Mouse (Mus musculus) forebrain, embryonic 16.5 days (tissue): ENCODE measurements around the gene Gm10190. TPM values are rescaled to one million over a fixed set of nuclear protein-coding genes. Genes with fewer than 3 reads are reported as not detected.
"Not testable (repeated sequence)": the region's sequence is repeated elsewhere in the genome, so short reads cannot be mapped to it uniquely, and the experiment has no call there.

ENCODE experiments used
- ATAC-seq: fragments of 200-750 bp; cut with Nextera tagmentation; 2 replicates; pipeline ENCODE4 v1.8.0; 2017; ENCODE audit warnings: mild to moderate bottlenecking, moderate library complexity
- H3K27ac ChIP-seq: fragments of 300-500 bp; sonication (generic); 2 replicates; pipeline ENCODE4 v1.5.1; 2014; ENCODE audit warnings: low read length, control low read depth
- H3K27me3 ChIP-seq: fragments of 300-500 bp; sonication (generic); replicated peaks from 2 replicates; pipeline ENCODE4 v1.6.1; 2014; ENCODE audit warnings: low read length; ENCODE audit not compliant: control insufficient read depth, insufficient read depth
- H3K36me3 ChIP-seq: fragments of 300-500 bp; sonication (generic); 2 replicates; pipeline ENCODE4 v1.6.1; 2014; ENCODE audit not compliant: control insufficient read depth, insufficient read depth
- H3K4me1 ChIP-seq: fragments of 300-500 bp; sonication (generic); replicated peaks from 2 replicates; pipeline ENCODE4 v1.6.1; 2014; ENCODE audit warnings: low read length; ENCODE audit not compliant: control insufficient read depth, insufficient read depth
- H3K4me2 ChIP-seq: fragments of 300-500 bp; sonication (generic); 2 replicates; pipeline ENCODE4 v1.6.1; 2014; ENCODE audit warnings: mild to moderate bottlenecking, low read length, control low read depth
- H3K4me3 ChIP-seq: fragments of 300-500 bp; sonication (generic); replicated peaks from 2 replicates; pipeline ENCODE4 v1.5.1; 2014; ENCODE audit warnings: mild to moderate bottlenecking, low read length, control low read depth
- H3K9ac ChIP-seq: fragments of 300-500 bp; sonication (generic); replicated peaks from 2 replicates; pipeline ENCODE4 v1.6.1; 2014; ENCODE audit warnings: low read depth, low read length, control low read depth
- H3K9me3 ChIP-seq: fragments of 300-500 bp; sonication (generic); 2 replicates; pipeline ENCODE4 v1.6.1; 2016; ENCODE audit warnings: low read length; ENCODE audit not compliant: control insufficient read depth
- WGBS: fragments of 180-500 bp; shearing (Covaris S2); extraction: QIAGEN DNeasy Blood & Tissue Kit; methylation state at CpG from one replicate; pipeline ENCODE4 v1.1.7; 2014; 5-methylcytosine and 5-hydroxymethylcytosine counted together
- polyA plus RNA-seq: library from polyadenylated mRNA; unstranded; fragments of >200 nt; fragmentation: Nextera tagmentation; extraction: Ambion mirVana; gene quantifications from 2 replicates; pipeline ENCODE4 v1.2.1, GENCODE M21; 2015

The Gm10190 gene
- polyA plus RNA-seq = 1.9 and 4.0 TPM in 2 replicates

DNA sequence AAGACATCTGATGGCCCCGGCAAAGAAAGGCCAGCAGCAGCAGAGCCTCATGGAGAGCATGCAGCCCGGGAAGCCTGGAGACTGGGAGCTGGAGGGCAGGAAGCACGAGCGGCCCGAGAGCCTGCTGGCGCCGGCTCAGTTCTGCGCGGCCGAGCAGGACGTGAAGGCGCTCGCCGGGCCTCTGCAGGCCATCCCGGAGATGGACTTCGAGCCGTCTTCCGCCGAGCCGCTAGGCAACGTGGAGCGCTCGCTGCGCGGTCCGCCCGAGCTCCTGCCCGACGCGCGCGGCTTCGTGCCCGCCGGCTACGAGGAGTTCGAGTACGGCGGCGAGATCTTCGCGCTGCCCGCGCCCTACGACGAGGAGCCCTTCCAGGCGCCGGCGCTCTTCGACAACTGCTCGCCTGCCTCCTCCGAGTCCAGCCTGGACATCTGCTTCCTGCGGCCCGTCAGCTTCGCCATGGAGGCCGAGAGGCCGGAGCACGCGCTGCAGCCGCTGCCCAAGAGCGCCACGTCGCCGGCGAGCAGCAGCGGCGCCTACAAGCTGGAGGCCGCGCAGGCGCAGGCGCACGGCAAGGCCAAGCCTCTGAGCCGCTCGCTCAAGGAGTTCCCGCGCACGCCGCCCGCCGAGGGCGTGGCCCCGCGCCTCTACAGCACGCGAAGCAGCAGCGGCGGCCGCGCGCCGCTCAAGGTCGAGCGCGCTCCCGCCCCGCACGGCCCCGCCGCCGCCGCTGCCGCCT is at the start of gene Gm10190:
TSS of gene Gm10190 (minus strand) at position 553 of the 737 bp plus-strand sequence.
- H3K4me2 ChIP-seq = peak within 1 kb of the TSS; percentile 70
- no peaks in the 10 kb centered on the region for H3K36me3 ChIP-seq
- H3K4me1 ChIP-seq = peaks cover 10% of the 10 kb centered on the region
- peak within 1 kb of the TSS; percentile 50 for H3K4me3 ChIP-seq
- H3K9me3 ChIP-seq = no peaks in the 10 kb centered on the region
- WGBS = 4% methylated on average over 102 of the region's 102 CpGs
- H3K9ac ChIP-seq = peak within 1 kb of the TSS; percentile 92
- ATAC-seq = peak; percentile 99
- H3K27me3 ChIP-seq = no peaks in the 10 kb centered on the region
- peak within 1 kb of the TSS; percentile 58 for H3K27ac ChIP-seq

DNA sequence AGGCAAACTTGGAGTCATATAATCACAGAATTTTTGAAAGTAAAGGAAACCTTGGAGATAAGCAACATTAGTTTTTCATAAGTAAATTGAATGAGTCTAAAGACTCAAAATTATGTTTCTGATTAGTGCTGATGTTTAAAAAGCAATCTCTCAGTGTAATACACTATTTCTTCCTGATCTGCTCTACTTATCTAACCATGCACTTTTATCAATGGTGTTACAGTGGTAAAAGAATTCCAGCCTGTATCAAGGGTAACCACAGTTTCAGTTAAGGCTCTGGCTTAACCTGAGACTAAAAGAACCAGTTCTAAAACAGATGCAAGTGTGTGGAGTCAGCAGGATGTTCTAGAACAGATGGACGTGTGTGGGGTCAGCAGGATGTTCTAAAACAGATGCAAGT is 47.7 kb upstream of the Gm10190 start:
- WGBS = 100% methylated on average over 1 of the region's 1 CpGs
- Histone ChIP-seq H3K36me3 (peaks cover 24% of the 10 kb centered on the region), H3K9me3 (no peaks in the 10 kb centered on the region), H3K4me2 (no peak overlapping the region), H3K27me3 (no peaks in the 10 kb centered on the region), H3K4me1 (no peaks in the 10 kb centered on the region), H3K4me3 (no peak overlapping the region), H3K9ac (no peak overlapping the region), H3K27ac (no peak overlapping the region)
- no peak for ATAC-seq

DNA sequence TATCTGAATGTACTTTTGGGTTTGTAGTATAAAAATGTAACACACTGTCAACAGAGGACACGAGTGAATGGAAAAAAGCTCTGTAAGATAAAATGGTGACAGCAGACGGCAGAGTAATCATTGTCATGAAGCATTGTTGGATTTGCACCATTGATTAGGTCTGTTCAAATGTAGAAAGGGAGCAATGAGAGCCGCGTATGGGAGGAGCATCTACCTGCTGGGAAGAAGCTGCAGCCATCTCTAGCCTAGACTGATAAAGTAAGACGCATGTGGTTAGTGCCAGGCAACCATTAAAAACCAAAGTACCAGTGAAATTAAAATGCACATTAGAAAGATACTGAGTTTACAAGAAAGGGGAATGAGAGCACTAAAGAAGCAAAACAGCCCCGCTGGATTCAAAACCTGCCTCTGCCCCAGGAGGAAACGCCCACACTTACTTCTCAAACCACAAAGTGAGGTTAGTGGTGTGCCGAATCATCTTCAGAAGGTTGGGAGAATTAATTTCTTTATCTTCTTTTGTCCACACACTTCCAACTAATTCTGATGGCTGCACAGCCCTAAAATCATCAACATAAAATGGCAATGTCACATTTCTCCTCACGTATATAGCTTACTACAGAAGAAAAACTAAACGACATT is 45.4 kb upstream of the Gm10190 start:
- WGBS = 86% methylated on average over 10 of the region's 10 CpGs
- Histone ChIP-seq H3K27me3 (no peaks in the 10 kb centered on the region), H3K9me3 (no peaks in the 10 kb centered on the region), H3K27ac (no peak overlapping the region), H3K4me1 (no peaks in the 10 kb centered on the region), H3K4me3 (no peak overlapping the region), H3K9ac (no peak overlapping the region), H3K4me2 (no peak overlapping the region), H3K36me3 (peaks cover 29% of the 10 kb centered on the region)
- ATAC-seq = no peak

DNA sequence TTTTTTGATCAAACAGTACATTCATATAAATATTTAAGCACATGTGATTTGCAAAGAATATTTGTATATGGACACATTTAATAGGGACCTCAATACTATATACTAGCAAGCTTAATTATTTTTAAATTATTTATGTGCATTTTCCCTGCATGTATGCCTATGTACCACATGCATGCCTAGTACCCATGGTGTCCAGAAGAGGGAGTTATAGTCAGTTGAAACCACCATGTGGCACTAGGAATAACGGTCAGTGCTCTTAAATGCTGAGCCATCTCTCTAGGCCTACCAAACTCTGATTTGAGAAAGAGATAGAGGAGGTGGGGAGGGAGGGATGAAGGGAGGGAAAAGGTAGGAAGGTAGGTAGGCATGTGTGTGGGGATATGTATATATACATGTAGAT is 37.8 kb upstream of the Gm10190 start:
- no peak overlapping the region for H3K4me3 ChIP-seq
- 61% methylated on average over 1 of the region's 1 CpGs for WGBS
- H3K9ac ChIP-seq = no peak overlapping the region
- no peak overlapping the region for H3K27ac ChIP-seq
- no peaks in the 10 kb centered on the region for H3K4me1 ChIP-seq
- no peaks in the 10 kb centered on the region for H3K9me3 ChIP-seq
- no peak for ATAC-seq
- no peak overlapping the region for H3K4me2 ChIP-seq
- no peaks in the 10 kb centered on the region for H3K27me3 ChIP-seq
- peaks cover 41% of the 10 kb centered on the region for H3K36me3 ChIP-seq

DNA sequence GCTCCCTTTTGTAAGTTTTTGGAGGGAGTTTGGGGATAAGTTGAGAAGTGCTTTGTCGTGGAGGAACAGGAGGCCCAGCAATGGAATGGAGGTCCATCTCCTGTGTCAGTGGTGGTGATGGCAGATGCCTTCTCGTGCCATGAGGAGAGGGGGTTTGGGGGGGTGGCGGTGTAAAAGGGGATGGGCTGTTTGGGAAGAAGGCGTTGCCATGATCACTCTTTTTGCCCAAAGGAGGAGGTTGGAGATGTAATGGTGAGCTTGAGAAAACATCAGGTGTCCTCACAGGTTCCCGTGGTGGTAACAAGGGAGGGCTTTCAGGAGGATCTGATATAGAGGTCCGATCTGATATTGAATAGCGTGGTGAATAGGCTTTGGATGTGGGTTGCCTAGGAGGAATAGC is 24.9 kb upstream of the Gm10190 start:
- Histone ChIP-seq H3K4me3 (no peak overlapping the region), H3K9ac (no peak overlapping the region), H3K27ac (no peak overlapping the region), H3K27me3 (no peaks in the 10 kb centered on the region), H3K9me3 (no peaks in the 10 kb centered on the region), H3K4me1 (no peaks in the 10 kb centered on the region; the same call in 1 of the 2 replicates), H3K36me3 (peaks cover 20% of the 10 kb centered on the region), H3K4me2 (no peak overlapping the region)
- no peak for ATAC-seq
- WGBS = 94% methylated on average over 7 of the region's 7 CpGs

DNA sequence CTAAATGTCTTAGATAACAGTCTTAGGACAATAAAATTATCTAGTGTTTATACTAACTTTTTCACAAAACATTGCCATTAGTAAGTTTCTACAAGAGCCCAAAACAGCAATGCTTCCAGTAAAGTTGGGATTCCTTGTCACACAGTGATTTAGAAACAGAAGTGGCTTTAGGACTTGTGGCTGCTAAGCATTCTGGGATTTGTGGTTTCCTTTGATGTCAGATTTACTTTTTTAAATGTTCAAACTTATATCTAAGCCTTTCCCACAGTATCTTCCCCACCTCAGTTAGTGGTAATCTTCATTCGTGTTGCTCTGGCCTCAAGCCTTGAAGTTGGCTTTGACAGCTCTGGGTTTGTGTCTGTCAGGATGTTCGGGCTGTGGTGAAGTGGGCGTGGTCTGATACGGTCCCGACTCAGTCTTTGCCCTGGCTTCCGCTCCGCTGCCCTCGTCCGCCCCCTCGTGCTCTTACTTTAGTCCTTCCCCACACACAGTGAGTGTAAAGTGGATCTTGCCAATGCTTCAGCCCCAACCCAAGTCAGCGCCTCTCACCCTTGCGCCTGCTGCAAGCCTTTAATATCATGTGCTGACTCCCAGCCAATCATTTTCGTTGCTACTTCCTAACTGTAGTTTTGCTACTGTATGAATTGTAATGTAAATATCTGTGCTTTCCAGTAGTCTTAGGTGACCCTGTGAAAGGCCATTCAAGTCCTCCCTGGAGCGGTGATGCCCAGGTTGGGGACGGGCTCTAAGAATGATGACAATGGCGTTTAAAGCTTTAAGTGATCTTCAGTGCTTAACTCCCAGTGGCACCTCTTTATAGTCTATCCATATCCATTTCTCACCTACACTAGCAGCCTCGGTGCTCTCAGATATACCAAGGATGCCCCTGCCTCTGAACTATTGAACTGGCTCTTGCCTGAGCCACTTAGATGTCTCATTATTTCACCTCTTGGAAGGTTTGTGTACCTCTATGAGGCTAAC is 18.4 kb upstream of the Gm10190 start:
- Histone ChIP-seq H3K27ac (no peak overlapping the region), H3K36me3 (no peaks in the 10 kb centered on the region), H3K4me3 (peak overlapping the region; percentile 60), H3K9ac (peak overlapping the region; percentile 62), H3K9me3 (no peaks in the 10 kb centered on the region), H3K4me2 (peak overlapping the region; percentile 82), H3K4me1 (peaks cover 2% of the 10 kb centered on the region; the same call in 1 of the 2 replicates), H3K27me3 (no peaks in the 10 kb centered on the region)
- 9% methylated on average over 17 of the region's 17 CpGs for WGBS
- peak; percentile 90 for ATAC-seq

DNA sequence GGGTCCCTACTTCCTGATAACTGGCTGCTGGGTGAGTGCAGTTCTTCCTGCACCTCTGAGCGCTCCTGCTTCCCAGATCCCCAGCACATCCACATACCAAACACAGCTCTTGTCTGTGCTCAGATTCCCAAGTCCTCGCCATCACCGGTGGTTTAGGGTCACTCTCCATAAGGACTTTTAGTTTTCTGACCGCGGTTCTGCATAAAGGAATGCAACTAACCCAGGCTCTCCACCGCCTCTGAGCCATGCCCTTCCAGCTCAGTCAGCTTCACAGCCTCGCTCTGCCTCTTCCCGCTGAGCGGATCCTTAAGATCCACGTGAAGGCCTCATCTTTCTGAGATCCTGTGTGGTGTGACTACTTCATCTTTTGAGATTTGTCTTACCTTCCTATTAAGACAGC is 16.7 kb upstream of the Gm10190 start:
- ATAC-seq = no peak
- Histone ChIP-seq H3K9me3 (no peaks in the 10 kb centered on the region), H3K27me3 (no peaks in the 10 kb centered on the region), H3K4me2 (no peak overlapping the region), H3K9ac (no peak overlapping the region), H3K4me3 (no peak overlapping the region), H3K27ac (no peak overlapping the region), H3K4me1 (0 out of 2 replicates have a peak, but pooled peaks cover 2% of the 10 kb centered on the region), H3K36me3 (no peaks in the 10 kb centered on the region)
- WGBS = 71% methylated on average over 10 of the region's 10 CpGs

DNA sequence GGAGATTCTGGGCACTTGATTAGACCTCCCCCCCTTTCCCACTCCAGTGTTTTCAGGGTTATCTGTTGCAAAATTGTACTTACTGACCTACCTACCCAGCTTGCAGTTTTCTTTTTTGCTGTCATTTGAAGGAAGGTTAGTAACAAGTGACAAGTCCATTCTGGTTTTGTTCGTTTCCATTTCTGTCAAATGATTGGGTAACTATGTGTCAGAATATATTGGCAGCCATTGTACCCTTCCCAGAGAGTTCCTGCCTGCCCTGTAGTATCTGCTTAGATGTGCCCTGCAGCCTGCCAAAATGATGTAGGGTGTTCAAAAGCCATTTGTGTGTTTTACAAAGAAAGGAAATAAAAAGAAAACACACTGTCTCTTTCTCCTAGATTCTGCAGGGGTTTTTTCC is 12.3 kb upstream of the Gm10190 start:
- Histone ChIP-seq H3K9ac (no peak overlapping the region), H3K9me3 (no peaks in the 10 kb centered on the region), H3K27ac (no peak overlapping the region), H3K4me1 (no peaks in the 10 kb centered on the region), H3K27me3 (no peaks in the 10 kb centered on the region), H3K36me3 (no peaks in the 10 kb centered on the region), H3K4me2 (no peak overlapping the region), H3K4me3 (no peak overlapping the region)
- ATAC-seq = no peak
- WGBS = 64% methylated on average over 1 of the region's 1 CpGs

DNA sequence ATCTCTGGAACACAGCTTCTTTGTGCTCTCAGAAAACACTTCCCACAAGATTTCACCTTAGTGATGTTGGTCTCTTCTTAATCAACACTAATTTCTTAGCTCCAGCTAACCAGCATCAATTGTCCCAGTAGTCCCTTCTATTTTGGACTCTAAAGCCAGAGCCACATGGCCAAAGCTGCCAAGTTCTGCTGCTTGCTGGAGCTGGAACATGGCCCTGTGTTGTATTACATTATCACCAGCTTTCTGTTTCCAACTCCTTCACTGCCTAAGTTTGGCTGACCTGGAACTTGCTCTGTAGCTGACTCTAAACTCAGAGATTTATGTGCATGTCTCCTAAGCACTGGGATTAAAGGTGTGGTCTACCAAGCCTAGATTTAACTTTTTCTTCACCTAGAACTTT is 5.0 kb upstream of the Gm10190 start:
- not testable (repeated sequence) for H3K4me2 ChIP-seq, H3K27ac ChIP-seq, H3K36me3 ChIP-seq, H3K4me3 ChIP-seq, H3K4me1 ChIP-seq, ATAC-seq, H3K27me3 ChIP-seq, H3K9me3 ChIP-seq, H3K9ac ChIP-seq
